Mouse (Mus musculus) kidney, postnatal 0 days (tissue): ENCODE data around the gene Lrrk1. TPM values are rescaled to one million over a fixed set of nuclear protein-coding genes. Genes with fewer than 3 reads are reported as not detected.

Experiments used
- ATAC-seq: fragments of 200-750 bp; cut with Nextera tagmentation; replicated peaks from 2 replicates; pipeline ENCODE4 v1.8.0; 2017; ENCODE audit warnings: low read depth, moderate number of reproducible peaks, moderate TSS enrichment, moderate library complexity; ENCODE audit not compliant: low FRiP score
- DNase-seq: peaks from one replicate; pipeline ENCODE4 v3.0.0-alpha.2; 2016; ENCODE audit warnings: low spot score
- H3K27ac ChIP-seq: fragments of 300-500 bp; sonication (generic); 2 replicates; pipeline ENCODE4 v1.5.1; 2014; ENCODE audit warnings: mild to moderate bottlenecking
- H3K27me3 ChIP-seq: fragments of 300-500 bp; sonication (generic); 2 replicates; pipeline ENCODE4 v1.6.1; 2014; ENCODE audit warnings: low read length, mixed read lengths; ENCODE audit not compliant: insufficient read depth
- H3K36me3 ChIP-seq: fragments of 300-500 bp; sonication (generic); 2 replicates; pipeline ENCODE4 v1.6.1; 2014; ENCODE audit warnings: low read length, mixed read lengths; ENCODE audit not compliant: insufficient read depth
- H3K4me1 ChIP-seq: fragments of 300-500 bp; sonication (generic); replicated peaks from 2 replicates; pipeline ENCODE4 v1.6.1; 2014; ENCODE audit warnings: antibody characterized with exemption, low read length, mixed read lengths; ENCODE audit not compliant: insufficient read depth
- H3K4me2 ChIP-seq: fragments of 300-500 bp; sonication (generic); 2 replicates; pipeline ENCODE4 v1.6.1; 2014; ENCODE audit warnings: mild to moderate bottlenecking, low read length, moderate library complexity, mixed read lengths
- H3K4me3 ChIP-seq: fragments of 300-500 bp; sonication (generic); replicated peaks from 2 replicates; pipeline ENCODE4 v1.5.1; 2014; ENCODE audit warnings: low read depth, low read length
- H3K9ac ChIP-seq: fragments of 300-500 bp; sonication (generic); 2 replicates; pipeline ENCODE4 v1.6.1; 2014; ENCODE audit warnings: low read depth, low read length
- H3K9me3 ChIP-seq: fragments of 300-500 bp; sonication (generic); replicated peaks from 2 replicates; pipeline ENCODE4 v1.6.1; 2016; ENCODE audit warnings: low read length, inconsistent platforms, mixed read lengths
- CTCF ChIP-seq: IDR thresholded peaks from 2 replicates; pipeline ENCODE4 v1.5.1; 2016; ENCODE audit warnings: antibody characterized with exemption, low read depth, mild to moderate bottlenecking, moderate library complexity
- WGBS: fragments of 180-500 bp; shearing (Covaris S2); extraction: QIAGEN DNeasy Blood & Tissue Kit; methylation state at CpG from one replicate; pipeline ENCODE4 v1.1.7; 2014; 5-methylcytosine and 5-hydroxymethylcytosine counted together
- polyA plus RNA-seq: library from polyadenylated mRNA; unstranded; fragments of >200 nt; fragmentation: Nextera tagmentation; extraction: Ambion mirVana; gene quantifications from 2 replicates; pipeline ENCODE4 v1.2.1, GENCODE M21; 2015

Gene Lrrk1
- polyA plus RNA-seq, 1 experiment from 2014 or later = 8.5 TPM

- no peak overlapping the region for H3K9ac ChIP-seq
- H3K36me3 ChIP-seq = no peaks in the 10 kb centered on the region
- no peak overlapping the region for H3K4me2 ChIP-seq
- H3K4me3 ChIP-seq = no peak overlapping the region
- DNase-seq (no peak), ATAC-seq (no peak)
- H3K9me3 ChIP-seq = no peaks in the 10 kb centered on the region; the same call in 1 of the 2 replicates
- H3K27ac ChIP-seq = no peak overlapping the region
- no peaks in the 10 kb centered on the region for H3K27me3 ChIP-seq
- TF ChIP-seq CTCF = no peak
- no peaks in the 10 kb centered on the region; the same call in 1 of the 2 replicates for H3K4me1 ChIP-seq
- 77% methylated on average over 2 of the region's 2 CpGs for WGBS
These were observed 22.7 kb downstream of the Lrrk1 start for GRCm38 (mm10) chr7:66365411-66365810.

DNA sequence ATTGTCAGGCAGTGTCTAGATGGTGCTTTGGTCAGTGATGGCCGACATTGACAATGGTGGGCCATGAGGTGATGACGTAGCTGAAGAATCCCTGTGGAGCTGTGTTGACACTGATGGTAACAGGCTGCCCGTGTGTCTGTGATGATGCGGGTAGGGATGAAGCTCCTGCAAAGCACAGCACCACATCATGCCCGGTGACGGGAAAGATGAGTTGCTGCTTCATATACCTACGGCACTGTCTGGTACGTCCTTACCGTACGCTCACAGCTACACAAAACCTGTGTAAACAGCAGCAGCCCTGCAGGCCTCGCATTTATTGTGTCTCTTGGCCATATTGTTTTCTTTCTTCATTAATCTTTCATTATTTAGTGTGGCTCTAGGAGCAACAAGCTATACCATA is 23.7 kb downstream of the Lrrk1 start:
- H3K36me3 ChIP-seq = no peaks in the 10 kb centered on the region
- no peaks in the 10 kb centered on the region; the same call in 1 of the 2 replicates for H3K9me3 ChIP-seq
- no peak for TF ChIP-seq CTCF
- no peak overlapping the region for H3K4me2 ChIP-seq
- H3K4me1 ChIP-seq = no peaks in the 10 kb centered on the region; the same call in 1 of the 2 replicates
- no peak overlapping the region for H3K4me3 ChIP-seq
- H3K27ac ChIP-seq = no peak overlapping the region
- DNase-seq = no peak
- no peaks in the 10 kb centered on the region for H3K27me3 ChIP-seq
- no peak overlapping the region for H3K9ac ChIP-seq
- ATAC-seq = no peak
- 95% methylated on average over 11 of the region's 11 CpGs for WGBS

GRCm38 (mm10) chr7:66359044-66359443 is 29.1 kb downstream of the Lrrk1 start:
- H3K4me3 ChIP-seq = no peak overlapping the region
- WGBS = 87% methylated on average over 4 of the region's 4 CpGs
- ATAC-seq (no peak), DNase-seq (no peak)
- H3K27ac ChIP-seq = no peak overlapping the region
- H3K27me3 ChIP-seq = no peaks in the 10 kb centered on the region
- no peaks in the 10 kb centered on the region for H3K4me1 ChIP-seq
- no peak for TF ChIP-seq CTCF
- H3K9ac ChIP-seq = no peak overlapping the region
- H3K4me2 ChIP-seq = no peak overlapping the region
- H3K36me3 ChIP-seq = no peaks in the 10 kb centered on the region
- H3K9me3 ChIP-seq = no peaks in the 10 kb centered on the region; the same call in 1 of the 2 replicates

DNA sequence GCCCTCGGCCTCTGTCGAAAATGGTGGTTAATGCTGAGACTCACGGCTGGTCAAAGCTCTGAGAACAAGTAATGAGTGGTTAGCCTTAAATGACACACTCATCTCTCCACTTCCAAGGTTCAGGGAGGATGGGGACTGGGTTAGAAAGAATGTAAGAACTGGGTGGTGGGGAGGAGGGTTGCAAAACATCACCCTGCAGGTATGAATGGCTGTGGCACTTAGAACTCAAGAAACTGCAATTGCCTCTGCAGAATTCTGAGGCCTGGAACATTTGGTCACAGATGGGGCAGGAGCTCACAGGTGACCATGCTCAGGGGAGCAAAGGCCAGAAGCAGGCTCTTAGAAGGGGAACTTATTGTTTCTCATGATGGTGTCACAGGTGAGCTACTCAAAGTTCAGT is 29.7 kb downstream of the Lrrk1 start:
- Histone ChIP-seq H3K9ac (no peak overlapping the region), H3K36me3 (no peaks in the 10 kb centered on the region), H3K4me3 (no peak overlapping the region), H3K4me1 (no peaks in the 10 kb centered on the region), H3K27me3 (no peaks in the 10 kb centered on the region), H3K9me3 (no peaks in the 10 kb centered on the region; the same call in 1 of the 2 replicates), H3K27ac (no peak overlapping the region), H3K4me2 (no peak overlapping the region)
- ATAC-seq = no peak
- 82% methylated on average over 3 of the region's 3 CpGs for WGBS
- no peak for DNase-seq
- no peak for TF ChIP-seq CTCF

- H3K9ac ChIP-seq = no peak overlapping the region
- no peaks in the 10 kb centered on the region for H3K27me3 ChIP-seq
- no peak overlapping the region for H3K27ac ChIP-seq
- ATAC-seq (no peak), DNase-seq (no peak)
- H3K9me3 ChIP-seq = no peaks in the 10 kb centered on the region; the same call in 1 of the 2 replicates
- no peak overlapping the region for H3K4me2 ChIP-seq
- no peaks in the 10 kb centered on the region for H3K36me3 ChIP-seq
- no peaks in the 10 kb centered on the region for H3K4me1 ChIP-seq
- no peak for TF ChIP-seq CTCF
- 89% methylated on average over 8 of the region's 8 CpGs for WGBS
- H3K4me3 ChIP-seq = no peak overlapping the region
These were observed 32.2 kb downstream of the Lrrk1 start for GRCm38 (mm10) chr7:66355791-66356522.

DNA sequence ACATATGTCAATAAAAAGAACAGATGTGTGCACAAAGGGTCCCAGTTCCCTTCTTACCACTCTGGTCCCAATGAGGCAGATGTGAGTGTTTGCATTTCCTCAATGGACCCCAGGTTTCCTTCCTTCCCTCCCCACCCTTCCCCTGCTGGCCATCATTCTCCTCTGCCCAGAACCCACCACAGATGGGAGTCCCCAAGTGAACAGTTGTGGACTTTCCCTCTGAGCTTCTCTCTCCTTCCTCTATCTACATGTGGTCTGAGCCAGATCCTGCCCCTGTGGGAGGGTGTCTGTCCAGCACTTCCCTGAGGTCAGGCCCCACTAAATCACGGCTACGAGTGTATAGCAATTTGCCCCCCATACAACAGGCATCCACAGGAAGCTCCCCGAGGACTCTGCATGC is 33.2 kb downstream of the Lrrk1 start:
- Histone ChIP-seq H3K4me1 (no peaks in the 10 kb centered on the region), H3K4me3 (no peak overlapping the region), H3K27ac (no peak overlapping the region), H3K9ac (no peak overlapping the region), H3K27me3 (no peaks in the 10 kb centered on the region), H3K4me2 (no peak overlapping the region), H3K9me3 (no peaks in the 10 kb centered on the region), H3K36me3 (no peaks in the 10 kb centered on the region)
- 35% methylated on average over 3 of the region's 3 CpGs for WGBS
- no peak for DNase-seq
- TF ChIP-seq CTCF = no peak
- ATAC-seq = no peak
